Mouse (Mus musculus): ENCODE measurements at regions not wholly inside any gene's neighbourhood (a gene's known extent, or its start where the extent isn't known, plus 50 kb on each side); places are given as distances from the start of the nearest gene placed in this dataset.

DNA sequence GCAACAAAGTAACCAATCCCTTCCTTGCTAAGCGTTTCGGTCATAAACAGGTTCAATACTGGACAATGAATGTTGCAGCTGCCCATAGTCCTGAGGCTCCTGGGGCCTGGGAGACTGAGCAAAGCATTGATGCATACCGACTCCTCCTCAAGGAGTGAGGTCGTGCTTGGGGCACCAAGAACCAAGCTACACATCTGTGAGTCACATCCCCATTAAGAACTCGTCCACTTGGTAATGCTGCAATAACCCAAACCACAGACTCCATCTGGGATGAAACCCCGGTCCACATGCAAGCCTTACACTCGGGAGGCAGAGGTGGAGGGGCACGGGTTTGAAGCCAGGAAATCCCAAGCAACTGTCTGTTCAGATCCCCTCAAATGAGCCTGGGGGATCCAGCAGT lies 85.3 kb upstream of the Ctnnb1 start:
- Histone ChIP-seq H3K9ac (no peak overlapping the region), H3K4me3 (replicated peaks) (no peak overlapping the region), H3K27ac (no peak overlapping the region), H3K27me3 (replicated peaks) (no peaks in the 10 kb centered on the region), H3K9me3 (no peaks in the 10 kb centered on the region), H3K36me3 (no peaks in the 10 kb centered on the region), H3K4me2 (replicated peaks) (no peak overlapping the region), H3K4me1 (replicated peaks) (no peaks in the 10 kb centered on the region)
- ATAC-seq: no peak
- WGBS: 70% methylated on average over 8 of the region's 8 CpGs

DNA sequence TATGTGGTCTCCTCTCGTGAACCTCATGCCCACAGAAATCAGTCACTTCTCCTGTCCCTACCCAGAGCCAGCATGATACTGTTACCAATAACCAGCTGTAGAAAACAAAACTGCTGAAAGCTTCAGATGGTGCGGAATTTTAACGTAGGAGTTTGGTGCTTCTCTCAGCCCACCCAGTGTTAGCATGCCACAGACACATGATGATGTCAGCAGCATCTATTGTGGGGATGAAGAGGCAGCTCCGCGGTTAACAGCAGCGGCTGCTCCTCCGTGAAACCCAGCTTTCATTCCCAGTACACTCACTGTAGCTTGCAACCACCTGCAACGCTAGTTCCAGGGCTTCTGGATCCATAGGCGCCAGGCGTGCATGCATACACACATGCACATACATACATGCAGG lies 83.5 kb upstream of the Ctnnb1 start:
- no peaks in the 10 kb centered on the region for H3K27me3 ChIP-seq (replicated peaks)
- no peaks in the 10 kb centered on the region for H3K36me3 ChIP-seq
- no peak overlapping the region for H3K4me3 ChIP-seq (replicated peaks)
- H3K9ac ChIP-seq: no peak overlapping the region
- no peaks in the 10 kb centered on the region for H3K9me3 ChIP-seq
- no peak overlapping the region for H3K27ac ChIP-seq
- no peak overlapping the region for H3K4me2 ChIP-seq (replicated peaks)
- no peak for ATAC-seq
- H3K4me1 ChIP-seq (replicated peaks): no peaks in the 10 kb centered on the region
- 84% methylated on average over 10 of the region's 10 CpGs for WGBS

DNA sequence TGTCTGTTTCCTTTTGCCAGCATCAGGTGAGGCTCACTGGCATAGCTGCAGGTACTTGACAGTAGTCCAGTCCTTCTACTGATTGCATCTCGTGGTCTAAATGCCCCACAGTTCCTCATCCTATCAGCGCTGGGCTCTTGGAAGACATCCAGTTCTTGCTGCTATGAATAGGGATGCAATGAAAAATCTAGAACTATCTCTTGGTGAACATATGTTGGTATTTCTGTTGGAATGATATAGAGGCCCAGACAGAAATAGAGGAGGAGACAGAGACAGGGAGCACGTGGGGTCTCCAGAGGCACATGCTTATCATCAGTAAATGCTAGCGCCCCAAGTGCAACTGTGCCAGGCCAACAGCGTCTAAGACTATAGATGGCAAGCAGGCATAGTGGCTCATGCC lies 81.4 kb upstream of the Ctnnb1 start:
- H3K27me3 ChIP-seq (replicated peaks): no peaks in the 10 kb centered on the region

DNA sequence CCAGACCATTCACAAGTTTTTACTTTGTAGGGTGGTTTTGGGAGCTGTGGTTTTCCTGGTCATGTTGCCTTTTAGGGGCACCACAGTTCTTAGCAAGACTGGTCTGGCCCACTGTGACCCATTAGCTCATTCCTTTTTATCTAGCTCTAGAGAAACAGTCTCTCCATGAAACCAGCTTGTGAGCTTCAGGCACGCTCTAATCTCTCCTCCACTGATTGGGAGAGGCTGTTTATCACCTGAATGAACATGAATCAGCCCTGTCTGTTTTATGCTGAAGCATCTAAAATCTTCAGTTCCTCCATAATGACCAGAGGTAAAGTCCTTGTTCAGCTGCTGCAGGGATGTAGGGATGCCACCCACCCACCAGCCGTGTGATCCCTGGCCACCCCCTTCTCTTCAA lies 80.1 kb upstream of the Ctnnb1 start:
- no peak for ATAC-seq
- Histone ChIP-seq H3K9ac (no peak overlapping the region), H3K4me3 (replicated peaks) (no peak overlapping the region), H3K27ac (no peak overlapping the region), H3K9me3 (no peaks in the 10 kb centered on the region), H3K27me3 (replicated peaks) (no peaks in the 10 kb centered on the region), H3K4me2 (replicated peaks) (no peak overlapping the region), H3K36me3 (no peaks in the 10 kb centered on the region), H3K4me1 (replicated peaks) (no peaks in the 10 kb centered on the region)
- 77% methylated on average over 2 of the region's 2 CpGs for WGBS

More for the DNA sequence above, 81.4 kb upstream of the Ctnnb1 start:
- H3K4me3 ChIP-seq (replicated peaks): no peak overlapping the region
- H3K9ac ChIP-seq: no peak overlapping the region
- H3K4me1 ChIP-seq (replicated peaks): no peaks in the 10 kb centered on the region
- no peak for ATAC-seq
- no peaks in the 10 kb centered on the region for H3K36me3 ChIP-seq
- H3K9me3 ChIP-seq: no peaks in the 10 kb centered on the region
- 81% methylated on average over 5 of the region's 5 CpGs for WGBS
- no peak overlapping the region for H3K4me2 ChIP-seq (replicated peaks)
- H3K27ac ChIP-seq: no peak overlapping the region

DNA sequence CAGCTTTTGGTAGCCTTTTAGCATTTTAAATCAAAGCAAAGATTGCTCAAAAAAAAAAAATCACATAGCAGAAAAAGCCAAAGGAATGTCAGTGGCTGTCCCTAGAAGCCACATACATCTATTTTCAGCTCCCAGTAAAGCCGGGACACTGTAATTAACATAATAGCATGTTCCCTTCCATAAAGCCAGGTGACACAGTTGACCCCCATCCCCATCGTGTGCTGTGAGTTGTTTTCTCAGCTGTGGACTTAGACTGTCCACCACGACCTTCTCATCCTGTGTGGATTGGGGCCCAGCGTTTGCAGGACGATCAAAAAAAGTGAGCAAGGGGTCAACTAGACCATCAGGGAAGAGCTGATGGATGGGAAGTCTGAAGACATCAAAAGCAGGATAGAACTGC lies 78.9 kb upstream of the Ctnnb1 start:
- Histone ChIP-seq H3K27ac (no peak overlapping the region), H3K9me3 (no peaks in the 10 kb centered on the region), H3K36me3 (no peaks in the 10 kb centered on the region), H3K27me3 (replicated peaks) (no peaks in the 10 kb centered on the region), H3K4me2 (replicated peaks) (no peak overlapping the region), H3K4me3 (replicated peaks) (no peak overlapping the region), H3K4me1 (replicated peaks) (peaks cover 3% of the 10 kb centered on the region; the same call in 1 of the 2 replicates), H3K9ac (no peak overlapping the region)
- WGBS: 69% methylated on average over 5 of the region's 5 CpGs
- ATAC-seq: no peak

DNA sequence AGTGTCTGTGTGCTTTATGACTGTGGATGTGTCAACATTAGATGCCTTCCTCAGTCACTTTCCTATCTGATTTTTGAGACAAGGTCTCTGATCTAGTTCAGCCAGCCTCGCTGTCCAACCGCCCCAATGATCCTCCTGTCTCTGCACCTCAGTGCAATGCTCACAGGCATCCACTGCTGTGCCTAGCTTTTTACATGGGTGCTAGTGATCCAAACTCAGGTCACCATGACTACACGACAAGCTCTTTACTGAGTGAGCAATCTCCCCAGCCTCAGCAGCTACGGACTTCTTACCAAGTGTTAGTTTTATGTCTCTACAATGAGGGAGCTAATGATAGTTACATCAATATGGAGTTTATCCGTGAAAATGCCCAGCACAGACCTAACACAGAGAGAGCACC lies 77.1 kb upstream of the Ctnnb1 start:
- H3K9ac ChIP-seq: no peak overlapping the region
- no peaks in the 10 kb centered on the region for H3K36me3 ChIP-seq
- no peak overlapping the region for H3K4me2 ChIP-seq (replicated peaks)
- H3K9me3 ChIP-seq: no peaks in the 10 kb centered on the region
- WGBS: 80% methylated on average over 5 of the region's 5 CpGs
- H3K27me3 ChIP-seq (replicated peaks): no peaks in the 10 kb centered on the region
- no peak overlapping the region for H3K27ac ChIP-seq
- H3K4me1 ChIP-seq (replicated peaks): peaks cover 3% of the 10 kb centered on the region; the same call in 1 of the 2 replicates
- no peak overlapping the region for H3K4me3 ChIP-seq (replicated peaks)
- ATAC-seq: no peak

DNA sequence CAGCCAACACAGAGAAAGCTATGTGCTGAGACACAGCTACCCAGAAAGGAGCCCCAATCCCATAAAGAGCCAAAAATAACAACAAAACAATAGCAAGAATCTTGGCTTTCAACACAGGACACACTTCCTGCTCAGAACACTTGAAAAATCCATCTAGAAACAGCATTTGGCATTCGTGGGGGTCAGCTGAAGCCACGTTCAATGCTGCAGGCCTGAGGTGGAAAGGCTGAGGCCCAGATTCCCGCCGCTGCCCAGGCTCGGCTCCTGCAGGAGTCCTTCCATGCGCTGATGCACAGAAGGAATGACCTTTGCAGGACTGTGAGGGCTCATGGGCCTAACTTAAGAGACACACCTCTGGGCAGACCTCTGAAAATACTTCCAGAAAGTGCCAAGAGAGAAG lies 76.4 kb upstream of the Ctnnb1 start:
- H3K36me3 ChIP-seq: no peaks in the 10 kb centered on the region
- no peak overlapping the region for H3K27ac ChIP-seq
- WGBS: 70% methylated on average over 6 of the region's 6 CpGs
- no peak overlapping the region for H3K9ac ChIP-seq
- H3K9me3 ChIP-seq: no peaks in the 10 kb centered on the region
- peaks cover 3% of the 10 kb centered on the region; the same call in 1 of the 2 replicates for H3K4me1 ChIP-seq (replicated peaks)
- H3K27me3 ChIP-seq (replicated peaks): no peaks in the 10 kb centered on the region
- no peak overlapping the region for H3K4me3 ChIP-seq (replicated peaks)
- H3K4me2 ChIP-seq (replicated peaks): no peak overlapping the region
- no peak for ATAC-seq

DNA sequence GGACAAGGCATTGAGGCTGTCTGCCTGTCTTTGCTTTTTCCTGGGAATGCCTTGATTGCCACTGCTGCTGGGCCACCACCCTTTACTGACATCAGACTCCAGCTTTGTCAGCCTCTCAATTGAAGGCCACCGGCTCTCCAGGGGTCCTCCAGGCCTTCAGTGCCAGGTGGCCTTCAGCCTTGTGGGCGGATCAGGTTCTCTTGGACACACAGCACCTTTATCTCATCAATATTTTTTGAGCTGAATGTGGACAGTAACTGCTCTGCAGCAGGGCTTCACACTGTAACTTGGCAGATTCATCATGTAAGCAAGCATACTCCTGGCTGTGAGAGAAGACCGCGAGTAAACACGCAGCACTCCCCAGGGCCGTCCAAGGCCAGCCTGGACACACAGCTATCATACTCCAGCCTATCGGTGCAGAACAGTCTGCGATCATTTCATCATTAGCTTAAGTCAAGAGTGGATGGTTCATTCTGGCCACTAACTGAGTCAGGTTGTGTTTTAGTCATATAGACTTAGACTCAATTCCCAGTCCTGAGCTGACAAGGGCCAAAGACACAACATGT lies 75.9 kb upstream of the Ctnnb1 start:
- Histone ChIP-seq H3K4me1 (replicated peaks) (peaks cover 3% of the 10 kb centered on the region; the same call in 1 of the 2 replicates), H3K4me2 (replicated peaks) (no peak overlapping the region), H3K9me3 (no peaks in the 10 kb centered on the region), H3K36me3 (no peaks in the 10 kb centered on the region), H3K9ac (no peak overlapping the region), H3K27me3 (replicated peaks) (no peaks in the 10 kb centered on the region), H3K4me3 (replicated peaks) (no peak overlapping the region), H3K27ac (peak overlapping the region; percentile 33; the same call in 1 of the 2 replicates)
- 70% methylated on average over 8 of the region's 8 CpGs for WGBS
- ATAC-seq: no peak

DNA sequence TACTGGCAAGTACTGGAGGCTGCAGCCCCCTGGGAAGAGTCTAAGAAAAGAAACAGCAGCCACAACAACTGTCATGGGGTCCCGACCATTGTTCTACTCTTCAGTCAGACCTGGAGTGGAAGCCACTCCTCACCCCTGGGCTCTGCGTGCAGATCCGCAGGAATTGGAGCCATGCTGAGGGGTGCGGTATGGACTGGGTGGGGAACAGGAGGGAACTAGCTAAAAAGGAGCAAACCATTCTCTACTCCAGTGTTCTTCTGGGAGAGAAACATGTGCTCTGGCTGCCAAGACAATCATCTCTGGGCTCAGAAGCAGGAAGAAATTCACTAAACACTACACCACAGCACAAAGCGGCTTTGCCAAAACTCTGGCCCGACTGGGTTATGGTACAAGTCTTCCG lies 74.7 kb upstream of the Ctnnb1 start:
- H3K4me2 ChIP-seq (replicated peaks): no peak overlapping the region
- no peaks in the 10 kb centered on the region for H3K36me3 ChIP-seq
- no peak for ATAC-seq
- H3K4me1 ChIP-seq (replicated peaks): peaks cover 3% of the 10 kb centered on the region; the same call in 1 of the 2 replicates
- no peaks in the 10 kb centered on the region for H3K9me3 ChIP-seq
- WGBS: 78% methylated on average over 7 of the region's 7 CpGs
- no peak overlapping the region for H3K4me3 ChIP-seq (replicated peaks)
- H3K27ac ChIP-seq: no peak overlapping the region
- no peaks in the 10 kb centered on the region for H3K27me3 ChIP-seq (replicated peaks)
- no peak overlapping the region for H3K9ac ChIP-seq

DNA sequence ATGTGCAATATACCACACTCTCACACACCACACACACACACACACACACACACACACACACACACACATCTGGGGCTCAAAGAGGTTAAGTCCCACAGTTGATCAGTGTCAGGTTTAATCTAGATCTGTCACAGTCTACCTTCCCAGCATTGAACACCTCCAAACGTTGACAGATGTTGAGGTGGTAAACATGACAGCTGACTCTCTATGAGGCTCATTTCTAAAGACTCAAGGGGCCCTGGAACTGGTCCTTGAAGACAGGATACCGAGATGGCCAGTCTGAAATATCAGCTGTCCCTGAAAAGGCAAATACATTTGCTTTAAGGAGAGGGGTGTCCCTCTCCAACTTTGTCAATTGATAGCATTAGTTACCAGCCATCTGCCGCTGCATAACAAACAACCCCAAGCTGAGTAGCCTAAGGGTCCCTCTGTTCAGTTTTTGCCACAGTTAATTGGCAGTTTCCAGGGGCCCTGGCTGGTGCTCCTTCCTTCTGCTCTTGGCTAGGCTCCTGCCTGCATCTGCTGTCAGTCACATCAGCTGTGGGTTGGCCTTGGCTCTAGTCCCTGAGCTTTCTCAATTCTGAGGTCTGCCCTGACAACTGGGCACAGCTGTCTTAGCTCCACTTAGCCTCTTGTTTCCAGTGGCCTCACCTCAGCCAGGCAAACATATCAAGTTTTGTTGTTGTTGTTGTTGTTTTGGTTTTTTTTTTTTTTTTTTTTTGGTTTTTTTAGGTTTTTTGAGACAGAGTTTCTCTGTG lies 73.5 kb upstream of the Ctnnb1 start:
- H3K9ac ChIP-seq: no peak overlapping the region
- H3K27me3 ChIP-seq (replicated peaks): no peaks in the 10 kb centered on the region
- H3K36me3 ChIP-seq: no peaks in the 10 kb centered on the region
- no peak overlapping the region for H3K4me2 ChIP-seq (replicated peaks)
- H3K27ac ChIP-seq: no peak overlapping the region
- 64% methylated on average over 3 of the region's 3 CpGs for WGBS
- H3K9me3 ChIP-seq: no peaks in the 10 kb centered on the region
- H3K4me1 ChIP-seq (replicated peaks): peaks cover 3% of the 10 kb centered on the region; the same call in 1 of the 2 replicates
- no peak overlapping the region for H3K4me3 ChIP-seq (replicated peaks)
- ATAC-seq: no peak

DNA sequence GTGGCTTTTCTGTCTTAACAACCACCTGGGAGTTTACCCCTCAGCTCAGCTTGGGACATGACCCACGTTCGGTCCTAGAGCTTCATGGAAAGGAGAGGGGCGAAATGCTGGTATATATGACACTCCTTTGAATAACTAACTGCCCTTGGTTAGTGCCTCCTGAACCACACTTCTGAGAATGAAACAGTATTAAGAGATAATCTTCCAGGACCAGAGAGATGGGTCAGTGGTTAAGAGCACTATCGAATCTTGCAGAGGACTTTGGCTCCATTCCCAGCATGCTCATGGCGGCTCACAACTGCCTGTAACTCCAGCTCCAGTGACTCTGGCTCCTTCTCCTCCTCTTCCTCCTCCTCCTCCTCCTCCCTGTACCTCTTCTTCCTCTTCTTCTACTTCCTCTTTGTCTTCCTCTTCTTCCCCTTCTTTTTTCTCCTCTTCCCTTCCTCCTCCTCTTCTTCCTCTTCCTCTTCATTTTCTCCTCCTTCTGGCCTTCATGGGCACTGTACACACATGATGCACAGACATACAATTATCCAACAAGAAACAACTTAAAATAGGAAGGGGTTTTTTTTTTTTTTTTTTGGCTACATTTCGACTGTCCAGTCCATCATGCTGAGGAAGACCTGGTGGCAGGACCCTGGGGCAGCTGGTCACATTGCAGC lies 71.0 kb upstream of the Ctnnb1 start:
- no peaks in the 10 kb centered on the region for H3K36me3 ChIP-seq
- no peak overlapping the region for H3K4me2 ChIP-seq (replicated peaks)
- H3K27me3 ChIP-seq (replicated peaks): no peaks in the 10 kb centered on the region
- peaks cover 8% of the 10 kb centered on the region for H3K4me1 ChIP-seq (replicated peaks)
- no peak overlapping the region for H3K4me3 ChIP-seq (replicated peaks)
- no peak for ATAC-seq
- no peaks in the 10 kb centered on the region for H3K9me3 ChIP-seq
- no peak overlapping the region for H3K27ac ChIP-seq
- WGBS: 87% methylated on average over 6 of the region's 6 CpGs
- H3K9ac ChIP-seq: no peak overlapping the region

DNA sequence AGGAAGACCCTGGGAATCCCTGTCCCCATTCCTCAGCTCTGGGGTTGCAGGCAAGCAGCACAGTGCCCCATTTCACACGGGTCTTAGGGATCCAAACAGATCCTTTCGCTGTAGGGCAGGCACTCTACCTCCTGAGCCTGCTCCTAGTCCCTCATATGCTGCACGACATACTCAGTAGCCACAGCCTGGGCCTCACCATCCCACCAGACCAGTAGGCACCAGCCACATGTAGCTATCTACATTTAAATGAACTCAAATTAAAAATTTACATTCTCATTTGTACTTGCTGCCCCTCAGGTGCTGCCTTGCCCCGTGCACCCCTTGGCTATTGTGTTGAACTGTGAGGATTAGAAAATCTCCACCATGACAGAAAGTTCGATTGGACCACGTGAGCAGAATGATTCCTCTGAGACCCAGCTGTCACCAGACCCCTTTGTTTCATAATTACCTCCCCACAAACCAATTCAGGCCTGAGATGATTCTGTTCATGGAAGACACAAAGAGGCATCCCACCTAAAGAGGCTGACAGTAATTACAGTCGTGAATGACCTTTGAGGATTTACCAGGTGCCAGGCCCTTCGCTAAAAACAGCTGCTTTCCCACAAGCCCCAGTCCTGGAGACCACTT lies 67.9 kb upstream of the Ctnnb1 start:
- no peak overlapping the region for H3K27ac ChIP-seq
- no peak overlapping the region for H3K9ac ChIP-seq
- no peaks in the 10 kb centered on the region for H3K9me3 ChIP-seq
- no peak overlapping the region for H3K4me3 ChIP-seq (replicated peaks)
- H3K36me3 ChIP-seq: no peaks in the 10 kb centered on the region
- H3K4me2 ChIP-seq (replicated peaks): no peak overlapping the region
- peaks cover 5% of the 10 kb centered on the region for H3K4me1 ChIP-seq (replicated peaks)
- no peak for ATAC-seq
- H3K27me3 ChIP-seq (replicated peaks): no peaks in the 10 kb centered on the region
- WGBS: 77% methylated on average over 8 of the region's 8 CpGs
